Mouse (Mus musculus): ENCODE data around the gene Birc5.
"Not testable (repeated sequence)": the region's sequence is repeated elsewhere in the genome, so short reads cannot be mapped to it uniquely, and the experiment has no call there.

DNA sequence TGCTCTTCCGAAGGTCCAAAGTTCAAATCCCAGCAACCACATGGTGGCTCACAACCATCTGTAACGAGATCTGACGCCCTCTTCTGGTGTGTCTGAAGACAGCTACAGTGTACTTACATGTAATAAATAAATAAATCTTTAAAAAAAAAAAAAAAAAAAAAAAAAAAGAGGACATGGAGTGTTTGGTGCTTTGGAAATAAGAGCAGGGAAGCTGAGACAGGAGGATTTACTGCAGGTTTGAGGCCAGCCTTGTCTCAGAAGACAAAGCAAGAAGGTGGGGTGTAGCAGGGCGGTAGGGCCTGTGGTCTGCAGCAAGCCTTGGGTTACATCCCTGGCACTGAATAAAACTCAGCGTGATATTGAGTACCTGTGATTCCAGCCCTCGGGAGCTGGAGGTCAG, 15.5 kb upstream of the Birc5 start:
- TF ChIP-seq CTCF (IDR thresholded peaks at IDR 0.05; ENCODE audit: borderline replicate concordance, extremely low read depth, insufficient read depth, insufficient read length); POLR2A (IDR thresholded peaks at IDR 0.05; ENCODE audit: borderline replicate concordance, extremely low read depth, insufficient read depth, insufficient read length, poor library complexity, severe bottlenecking): not testable (repeated sequence)

Data from brain, embryonic 14.5 days (tissue).